Mouse (Mus musculus): ENCODE data around the gene Thegl. TPM values are rescaled to one million over a fixed set of nuclear protein-coding genes. Genes with fewer than 3 reads are reported as not detected.

Thegl gene
- total RNA-seq (2023), result under 1 TPM in 1 of 2 experiments, not detected in 1; 0.37 TPM

GRCm38 (mm10) chr5:77015544-77016482 lies at the start of gene Thegl:
Gene Thegl (plus strand): TSS chr5:77016023.

DNA sequence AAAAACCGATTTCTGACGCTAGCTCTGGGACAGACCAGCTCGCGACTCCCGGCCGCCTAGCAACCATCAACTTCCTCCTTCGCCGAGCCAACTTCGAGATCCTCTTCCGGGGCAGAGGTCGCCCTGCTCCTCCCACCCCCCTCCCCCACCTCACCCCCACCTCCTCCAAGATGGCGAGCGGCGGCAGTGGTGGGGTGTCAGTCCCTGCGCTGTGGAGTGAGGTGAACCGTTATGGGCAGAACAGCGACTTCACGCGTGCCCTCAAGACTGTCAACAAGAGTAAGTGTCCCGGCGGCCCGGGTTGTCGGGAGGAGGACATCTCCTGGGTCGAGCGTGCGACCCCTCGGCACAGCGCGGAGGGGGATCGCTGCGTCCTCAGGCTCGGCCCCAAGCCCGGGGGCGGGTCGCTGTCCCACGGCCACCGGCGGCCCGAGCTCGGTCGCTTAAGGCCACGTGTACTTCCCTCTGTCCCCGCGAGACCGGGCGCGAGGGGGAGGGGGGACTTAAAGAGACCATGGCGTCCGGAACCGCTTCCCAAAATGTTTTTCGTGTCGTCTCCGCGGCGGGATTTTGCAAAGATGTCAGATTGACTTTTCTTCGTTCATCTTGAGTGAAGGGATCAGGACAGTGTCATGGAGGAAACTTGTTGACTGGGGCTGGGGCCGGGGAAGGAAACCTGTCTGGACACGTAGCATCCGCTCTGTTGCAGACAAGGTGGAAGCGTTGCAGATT lies 41.1 kb upstream of the Thegl start, which contains the start of gene Srp72:
Gene Srp72, plus strand, starts transcription at position 130 of the 732 bp plus-strand sequence.

DNA sequence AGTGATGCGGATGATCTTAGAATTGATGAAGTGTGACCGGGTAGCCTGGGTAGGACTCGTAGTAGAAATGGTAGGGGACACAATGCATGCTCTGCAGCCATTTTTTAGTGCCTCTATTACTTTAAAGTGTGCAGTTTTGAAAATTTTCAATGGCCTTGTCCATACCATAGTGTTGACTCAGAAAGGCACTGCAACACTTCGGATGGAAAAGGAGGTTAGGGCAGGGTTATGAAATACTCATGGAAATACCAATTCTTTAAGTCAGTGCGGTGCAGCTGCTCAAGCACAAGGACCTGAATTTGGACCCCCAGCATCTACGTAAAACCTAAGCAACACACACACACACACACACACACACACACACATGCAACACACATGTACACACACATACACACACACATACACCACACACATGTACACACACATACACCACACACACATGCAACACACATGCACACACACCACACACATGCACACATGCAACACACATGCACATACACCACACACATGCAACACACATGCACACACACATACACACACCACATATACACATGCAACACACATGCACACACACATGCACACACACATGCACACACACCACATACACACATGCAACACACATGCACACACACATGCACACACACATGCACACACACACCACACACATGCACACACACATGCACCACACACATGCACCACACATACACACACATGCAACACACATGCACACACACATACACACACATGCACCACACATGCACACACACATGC lies 11.6 kb upstream of the Thegl start, which contains the start of gene Arl9:
Gene Arl9, plus strand, starts transcription at position 5 of the 771 bp plus-strand sequence.

Other genes starting within 250 kb of the Thegl start
- 1 to 10 TPM; 7.2 to 8.1 TPM for gene Aasdh, start 110.5 kb upstream of the Thegl start, total RNA-seq (2023)
- 10 to 100 TPM; 61.7 to 64.0 TPM for gene Paics, start 64.7 kb upstream of the Thegl start, total RNA-seq (2023)
- gene Ppat, start 64.4 kb upstream of the Thegl start, total RNA-seq (2023), result 1 to 10 TPM; 7.4 to 9.6 TPM
- 100 to 1,000 TPM in 1 of 2 experiments, 10 to 100 TPM in 1; 69.1 to 102 TPM for gene Srp72, start 41.3 kb upstream of the Thegl start, total RNA-seq (2023)
- not detected for gene Arl9, start 12.0 kb upstream of the Thegl start, total RNA-seq (2023)
- 10 to 100 TPM; 39.3 to 46.0 TPM for gene Hopx, start 99.1 kb downstream of the Thegl start, total RNA-seq (2023)
- gene Spink2, start 195.4 kb downstream of the Thegl start, total RNA-seq (2023), result 10 to 100 TPM in 1 of 2 experiments, 1 to 10 TPM in 1; 6.7 to 12.5 TPM
- 10 to 100 TPM; 22.9 to 24.9 TPM for gene Rest, start 249.5 kb downstream of the Thegl start, total RNA-seq (2023)